In genomic region chr15:98510438-98511385, GRCm38 (mm10) we compare ENCODE assay signal across 8 mouse cellular contexts. TPM values are rescaled to one million over a fixed set of nuclear protein-coding genes. Genes with fewer than 3 reads are reported as not detected.
A peak's percentile ranks its signal among the peaks of the same experiment; 100 is the strongest.
DNase-seq lines count a peak whose midpoint lies in the region; ATAC-seq and TF ChIP-seq lines count a peak whose summit lies in the region.

No protein-coding gene starts in this region.

- peak overlapping the region; percentile 60 for H3K4me2 ChIP-seq in liver, embryonic 12.5 days
- H3K4me2 ChIP-seq in myocyte (ENCODE audit: low read depth): peak overlapping the region; percentile 5
- peak overlapping the region; percentile 38 for H3K4me2 ChIP-seq in stomach, embryonic 14.5 days (replicated peaks; ENCODE audit: low read depth, low read length)

- no peaks in the 10 kb centered on the region for H3K79me2 ChIP-seq in myocyte (ENCODE audit: control insufficient read depth, insufficient read depth)

- peak; percentile 91 for DNase-seq in A20 (ENCODE audit: low read depth, low spot score)
- peak; percentile 87 for DNase-seq in adrenal gland, postnatal 10 days
- DNase-seq in embryonic facial prominence, embryonic 10.5 days (ENCODE audit: low spot score): peak; percentile 85
- peak; percentile 70 to 91 for DNase-seq in heart, adult 18-20 months
- DNase-seq in kidney, adult 9 months: peak; percentile 68

- H3K9ac ChIP-seq in liver, embryonic 12.5 days: no peak overlapping the region
- no peak overlapping the region for H3K9ac ChIP-seq in stomach, embryonic 14.5 days (replicated peaks; ENCODE audit: low read depth, low read length)

- H3K27ac ChIP-seq in embryonic facial prominence, embryonic 10.5 days (replicated peaks): no peak overlapping the region; the same call in 1 of the 2 replicates
- no peak overlapping the region for H3K27ac ChIP-seq in liver, embryonic 12.5 days
- no peak overlapping the region for H3K27ac ChIP-seq in stomach, embryonic 14.5 days (ENCODE audit: low read length)

- peaks cover 21% of the 10 kb centered on the region for H3K4me1 ChIP-seq in embryonic facial prominence, embryonic 10.5 days
- peaks cover 25% of the 10 kb centered on the region; the same call in 1 of the 2 replicates for H3K4me1 ChIP-seq in liver, embryonic 12.5 days
- 0 out of 2 replicates have a peak, but pooled peaks cover 6% of the 10 kb centered on the region for H3K4me1 ChIP-seq in stomach, embryonic 14.5 days (ENCODE audit: control insufficient read depth, insufficient read depth, low read length)

- H3K9me3 ChIP-seq in embryonic facial prominence, embryonic 10.5 days: no peaks in the 10 kb centered on the region
- H3K9me3 ChIP-seq in liver, embryonic 12.5 days (replicated peaks): no peaks in the 10 kb centered on the region
- no peaks in the 10 kb centered on the region for H3K9me3 ChIP-seq in stomach, embryonic 14.5 days (ENCODE audit: control insufficient read depth, low read depth, low read length)

- peak overlapping the region; percentile 46 for H3K4me3 ChIP-seq in embryonic facial prominence, embryonic 10.5 days
- H3K4me3 ChIP-seq in liver, embryonic 12.5 days: peak overlapping the region; percentile 25
- no peak overlapping the region for H3K4me3 ChIP-seq in myocyte
- no peak overlapping the region for H3K4me3 ChIP-seq in stomach, embryonic 14.5 days (ENCODE audit: low read depth, low read length)

- no peaks in the 10 kb centered on the region for H3K27me3 ChIP-seq in embryonic facial prominence, embryonic 10.5 days (replicated peaks; ENCODE audit: low read depth, poor library complexity, severe bottlenecking)
- H3K27me3 ChIP-seq in liver, embryonic 12.5 days (replicated peaks): 0 out of 2 replicates have a peak, but pooled peaks cover 6% of the 10 kb centered on the region
- H3K27me3 ChIP-seq in myocyte (ENCODE audit: control insufficient read depth, insufficient read depth, insufficient read length): no peaks in the 10 kb centered on the region
- no peaks in the 10 kb centered on the region for H3K27me3 ChIP-seq in stomach, embryonic 14.5 days (ENCODE audit: control insufficient read depth, insufficient read depth, low read length)

- no peak overlapping the region for H3ac ChIP-seq in myocyte (ENCODE audit: control insufficient read depth, insufficient read length)

- 29% methylated on average over 25 of the region's 25 CpGs for WGBS in embryonic facial prominence, embryonic 10.5 days
- 26% methylated on average over 25 of the region's 25 CpGs for WGBS in liver, embryonic 12.5 days (ENCODE audit: insufficient replicate concordance)
- 32% methylated on average over 25 of the region's 25 CpGs for WGBS in stomach, embryonic 14.5 days

- no peak for TF ChIP-seq POLR2A in myocyte (IDR thresholded peaks at IDR 0.05; ENCODE audit: insufficient read length, low read depth)

- peak; percentile 49 for ATAC-seq in liver, embryonic 12.5 days
- ATAC-seq in stomach, embryonic 14.5 days (ENCODE audit: insufficient number of reproducible peaks, insufficient read depth, low FRiP score, low read depth): no peak

- peaks cover 4% of the 10 kb centered on the region; the same call in 1 of the 2 replicates for H3K36me3 ChIP-seq in embryonic facial prominence, embryonic 10.5 days (replicated peaks)
- no peaks in the 10 kb centered on the region for H3K36me3 ChIP-seq in liver, embryonic 12.5 days
- peaks cover 7% of the 10 kb centered on the region for H3K36me3 ChIP-seq in myocyte (ENCODE audit: control insufficient read depth, insufficient read depth)
- H3K36me3 ChIP-seq in stomach, embryonic 14.5 days (ENCODE audit: control insufficient read depth, insufficient read depth, low read length): no peaks in the 10 kb centered on the region

TF ChIP-seq in myocyte, 11 proteins besides CTCF, POLR2A, EP300 and RAD21:
- TF ChIP-seq MYOG (IDR thresholded peaks at IDR 0.05; ENCODE audit: control insufficient read depth in 1 of 3, insufficient read depth in 1 of 3, insufficient read length in 2 of 3, low read depth in 2 of 3) (peak in 1 of 3 experiments; percentile 9), MAX (IDR thresholded peaks at IDR 0.05; ENCODE audit: low read depth) (no peak)

RNA-seq across cellular contexts. Expression of gene Olfr279, which starts 18.5 kb away (rescaled TPM):
- total RNA-seq in adrenal gland, postnatal 10 days (2021): not detected
- not detected in 2 replicates for polyA plus RNA-seq in embryonic facial prominence, embryonic 10.5 days (2016; fragmentation: Nextera tagmentation; extraction: Ambion mirVana)
- not detected for total RNA-seq in heart, adult 18-20 months (2021)
- not detected in 2 replicates for polyA plus RNA-seq in liver, embryonic 12.5 days (2016; fragmentation: Nextera tagmentation; extraction: Ambion mirVana)
- polyA plus RNA-seq in myocyte (2012; fragmentation: generic; extraction: Trizol): not detected
- polyA plus RNA-seq in stomach, embryonic 14.5 days (2014; fragmentation: Nextera tagmentation; extraction: Ambion mirVana): not detected in 2 replicates

RNA-seq across cellular contexts. Expression of gene Kansl2, which starts 23.4 kb away (rescaled TPM):
- total RNA-seq in adrenal gland, postnatal 10 days (2021): 10 to 100 TPM; 64.8 to 77.9 TPM
- 151 and 152 TPM in 2 replicates for polyA plus RNA-seq in embryonic facial prominence, embryonic 10.5 days (2016; fragmentation: Nextera tagmentation; extraction: Ambion mirVana)
- total RNA-seq in heart, adult 18-20 months (2021): 10 to 100 TPM; 73.5 to 85.8 TPM
- polyA plus RNA-seq in liver, embryonic 12.5 days (2016; fragmentation: Nextera tagmentation; extraction: Ambion mirVana): 78.4 and 78.5 TPM in 2 replicates
- polyA plus RNA-seq in myocyte (2012; fragmentation: generic; extraction: Trizol): 109 TPM
- 90.6 and 92.2 TPM in 2 replicates for polyA plus RNA-seq in stomach, embryonic 14.5 days (2014; fragmentation: Nextera tagmentation; extraction: Ambion mirVana)

RNA-seq across cellular contexts. Expression of gene Lalba, which starts 28.2 kb away (rescaled TPM):
- total RNA-seq in adrenal gland, postnatal 10 days (2021): under 1 TPM in 1 of 2 experiments, not detected in 1; 0.39 TPM
- polyA plus RNA-seq in embryonic facial prominence, embryonic 10.5 days (2016; fragmentation: Nextera tagmentation; extraction: Ambion mirVana): 0.20 and 0.26 TPM in 2 replicates
- total RNA-seq in heart, adult 18-20 months (2021): under 1 TPM in 1 of 2 experiments, not detected in 1; 0.39 TPM
- polyA plus RNA-seq in liver, embryonic 12.5 days (2016; fragmentation: Nextera tagmentation; extraction: Ambion mirVana): not detected in 2 replicates
- polyA plus RNA-seq in myocyte (2012; fragmentation: generic; extraction: Trizol): not detected
- polyA plus RNA-seq in stomach, embryonic 14.5 days (2014; fragmentation: Nextera tagmentation; extraction: Ambion mirVana): not detected in 2 replicates

RNA-seq across cellular contexts. Expression of gene OR5BS1P, which starts 41.0 kb away (rescaled TPM):
- total RNA-seq in adrenal gland, postnatal 10 days (2021): not detected
- not detected in 2 replicates for polyA plus RNA-seq in embryonic facial prominence, embryonic 10.5 days (2016; fragmentation: Nextera tagmentation; extraction: Ambion mirVana)
- total RNA-seq in heart, adult 18-20 months (2021): not detected
- polyA plus RNA-seq in liver, embryonic 12.5 days (2016; fragmentation: Nextera tagmentation; extraction: Ambion mirVana): not detected in 2 replicates
- not detected for polyA plus RNA-seq in myocyte (2012; fragmentation: generic; extraction: Trizol)
- polyA plus RNA-seq in stomach, embryonic 14.5 days (2014; fragmentation: Nextera tagmentation; extraction: Ambion mirVana): not detected in 2 replicates

RNA-seq across cellular contexts. Expression of gene Olfr281, which starts 58.3 kb away (rescaled TPM):
- total RNA-seq in adrenal gland, postnatal 10 days (2021): not detected
- not detected in 2 replicates for polyA plus RNA-seq in embryonic facial prominence, embryonic 10.5 days (2016; fragmentation: Nextera tagmentation; extraction: Ambion mirVana)
- total RNA-seq in heart, adult 18-20 months (2021): not detected
- polyA plus RNA-seq in liver, embryonic 12.5 days (2016; fragmentation: Nextera tagmentation; extraction: Ambion mirVana): not detected in 2 replicates
- not detected for polyA plus RNA-seq in myocyte (2012; fragmentation: generic; extraction: Trizol)
- not detected in 2 replicates for polyA plus RNA-seq in stomach, embryonic 14.5 days (2014; fragmentation: Nextera tagmentation; extraction: Ambion mirVana)

Comparison
In these comparisons a context has a peak if more than half of its experiments do, and no peak if none do; other contexts are left out.
1. H3K4me3 ChIP-seq: peak in embryonic facial prominence, embryonic 10.5 days (single experiment) and liver, embryonic 12.5 days (single experiment); none in myocyte (single experiment) and stomach, embryonic 14.5 days (single experiment).
2. H3K4me2 ChIP-seq: peak in every context shown above with its lines; median percentile 60 in liver, embryonic 12.5 days; 38 in stomach, embryonic 14.5 days; 5 in myocyte.
3. Peak in every context shown above with its lines, with median percentiles within 50 percentile points of each other: DNase-seq.